Mouse (Mus musculus): ENCODE measurements around the gene Tbcel.

The Tbcel gene

GRCm38 (mm10) chr9:42388490-42388889, 119.1 kb downstream of the Tbcel start:
- no peak for DNase-seq (ENCODE audit: extremely low read depth, low read depth, low spot score)

DNA sequence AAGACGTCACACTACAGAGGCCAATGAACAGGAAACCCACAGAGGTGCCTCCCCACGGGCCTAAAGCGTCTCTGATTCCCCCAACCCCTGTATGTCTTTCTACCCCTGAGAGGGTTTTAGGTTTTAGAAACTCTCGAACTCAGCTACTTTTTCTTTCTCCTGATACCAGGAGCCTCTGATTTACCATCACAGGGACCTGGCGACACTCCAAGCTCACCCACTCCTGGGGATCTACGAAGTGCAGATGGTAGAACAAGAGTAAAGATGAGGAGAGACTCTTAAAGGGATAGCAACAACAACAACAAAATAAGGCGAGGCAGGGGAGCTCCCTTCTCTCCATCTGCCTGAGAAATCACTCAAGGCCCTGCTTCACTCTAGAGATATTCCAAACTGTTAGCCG, 120.6 kb downstream of the Tbcel start:
- DNase-seq (ENCODE audit: extremely low read depth, low read depth, low spot score) = no peak

- no peak for DNase-seq (ENCODE audit: extremely low read depth, low read depth, low spot score)
These were observed 122.0 kb downstream of the Tbcel start for GRCm38 (mm10) chr9:42385656-42386055.

GRCm38 (mm10) chr9:42382628-42383347, 124.8 kb downstream of the Tbcel start:
- DNase-seq (ENCODE audit: extremely low read depth, low read depth, low spot score) = no peak

GRCm38 (mm10) chr9:42382063-42382462, 125.5 kb downstream of the Tbcel start:
- no peak for DNase-seq (ENCODE audit: extremely low read depth, low read depth, low spot score)

- DNase-seq (ENCODE audit: extremely low read depth, low read depth, low spot score) = no peak
These were observed 129.5 kb downstream of the Tbcel start for GRCm38 (mm10) chr9:42378071-42378470.

DNA sequence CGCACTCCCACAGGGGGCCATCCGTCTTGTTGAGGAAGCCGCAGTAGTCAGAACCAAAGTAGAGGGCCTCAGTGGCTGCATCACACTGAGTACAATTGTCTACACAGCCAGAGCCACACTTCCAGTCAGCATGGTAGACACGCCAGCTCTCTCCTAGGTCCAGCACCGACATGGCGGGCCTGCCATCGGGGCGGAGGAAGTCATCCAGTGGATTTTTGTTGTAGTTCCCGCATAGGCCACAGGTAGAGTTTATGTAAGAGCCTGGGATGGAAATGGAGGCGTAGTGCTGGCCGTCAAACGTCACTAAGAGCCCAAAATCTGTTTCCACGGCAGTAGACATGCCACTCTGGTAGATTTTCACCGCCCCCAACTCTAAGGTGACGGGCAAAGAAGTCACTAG, 130.0 kb downstream of the Tbcel start:
- DNase-seq (ENCODE audit: extremely low read depth, low read depth, low spot score) = no peak

DNA sequence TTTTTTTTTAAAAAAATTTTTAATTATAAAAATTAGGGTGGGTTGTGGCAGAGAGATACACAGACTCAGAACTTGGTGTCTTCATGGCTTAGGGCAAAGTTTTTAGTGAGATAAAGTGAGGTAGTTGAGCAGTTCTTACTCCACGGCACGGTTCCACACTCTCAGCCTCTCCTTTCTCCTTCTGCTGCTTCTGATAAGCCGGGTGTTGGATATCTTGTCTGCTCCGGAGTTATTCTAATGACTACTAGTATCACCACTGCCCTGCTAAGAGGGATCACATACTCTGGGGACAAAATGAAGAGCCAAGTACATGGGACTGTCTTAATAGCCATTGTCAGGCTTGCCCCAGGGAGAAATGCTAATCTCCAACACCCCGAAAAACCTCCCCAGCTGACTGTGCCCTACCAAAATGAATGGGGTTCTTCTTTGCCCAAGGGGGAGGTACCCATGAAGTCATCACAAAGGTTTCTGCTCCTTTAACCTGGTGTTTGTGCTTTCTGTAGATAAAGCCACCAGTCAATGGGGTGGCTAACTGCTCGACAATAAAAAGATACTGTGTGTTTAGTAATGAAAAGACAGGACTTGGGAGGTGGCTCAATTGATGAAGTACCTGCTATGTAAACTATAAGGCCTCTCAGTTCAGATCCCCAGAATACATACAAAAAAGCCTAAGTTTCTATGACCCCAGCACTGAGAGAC, 135.8 kb downstream of the Tbcel start:
- DNase-seq (ENCODE audit: extremely low read depth, low read depth, low spot score) = no peak
